In the genomic region with DNA sequence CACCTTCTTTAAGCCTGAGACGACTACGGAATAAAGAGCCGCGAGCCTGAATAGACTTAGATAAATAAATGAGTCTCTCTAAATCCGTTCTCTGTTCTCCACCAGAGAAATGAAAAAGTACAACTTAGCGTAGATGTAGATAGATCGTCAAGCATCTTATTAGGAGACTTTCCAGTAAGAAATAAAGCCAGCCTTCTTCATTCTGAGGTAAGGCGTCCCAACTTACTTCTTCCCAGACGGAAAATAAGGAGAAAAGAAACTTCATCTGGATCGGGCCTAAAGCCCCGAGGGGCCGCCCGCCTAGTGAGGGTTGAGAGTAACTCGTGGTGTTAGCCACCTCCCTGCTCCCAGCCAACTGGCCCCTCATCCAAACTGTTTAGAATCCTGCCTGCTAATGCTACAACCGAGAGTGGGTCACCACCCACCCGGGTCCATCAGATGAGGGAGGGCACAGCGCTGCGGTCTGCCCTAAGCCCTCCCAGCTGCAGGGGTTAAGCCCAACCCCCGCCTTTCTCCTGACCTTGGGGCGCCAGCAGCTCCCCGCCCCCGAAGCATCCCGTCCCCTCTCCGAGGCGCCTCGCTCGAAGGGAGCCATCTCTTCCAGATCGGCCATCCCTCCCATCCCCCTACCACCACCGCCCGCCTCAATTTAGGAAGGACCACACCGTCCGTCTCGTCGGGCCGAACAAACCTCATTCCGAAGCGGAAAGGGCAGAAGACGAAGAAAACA, we compare ENCODE assay signal across 8 mouse cellular contexts. TPM values are rescaled to one million over a fixed set of nuclear protein-coding genes. Genes with fewer than 3 reads are reported as not detected.
DNase-seq lines count a peak whose midpoint lies in the region; ATAC-seq and TF ChIP-seq lines count a peak whose summit lies in the region.

No protein-coding gene starts in this region.

- peak overlapping the region; percentile 85 for H3K9ac ChIP-seq in intestine, embryonic 14.5 days (ENCODE audit: low read length)
- H3K9ac ChIP-seq in liver, embryonic 14.5 days (replicated peaks): peak overlapping the region; percentile 96
- H3K9ac ChIP-seq in stomach, embryonic 16.5 days (ENCODE audit: low read length): peak overlapping the region; percentile 92

- TF ChIP-seq EP300 in liver, embryonic 14.5 days (IDR thresholded peaks at IDR 0.05; ENCODE audit: low read depth): no peak

- peak; percentile 50 for ATAC-seq in common myeloid progenitor, adult 5-6 weeks (replicated peaks; ENCODE audit: low read depth, poor library complexity, severe bottlenecking)
- ATAC-seq in intestine, embryonic 14.5 days (replicated peaks; ENCODE audit: low FRiP score, low TSS enrichment, low read depth): peak; percentile 34
- ATAC-seq in liver, embryonic 14.5 days (ENCODE audit: insufficient read depth): peak; percentile 62
- ATAC-seq in stomach, embryonic 16.5 days (ENCODE audit: insufficient read depth, low FRiP score): peak; percentile 29; the same call in 1 of the 2 replicates

- intact Hi-C loops in left cerebral cortex, adult 2 months (cut with DNase I): no loop called here

- WGBS in intestine, embryonic 14.5 days: 1% methylated on average over 38 of the region's 38 CpGs
- WGBS in liver, embryonic 14.5 days (ENCODE audit: insufficient replicate concordance): 4% methylated on average over 38 of the region's 38 CpGs
- under 1% methylated on average over 36 of the region's 38 CpGs for WGBS in stomach, embryonic 16.5 days

- no peak for TF ChIP-seq CTCF in left cerebral cortex, adult 2 months (IDR thresholded peaks at IDR 0.05)
- no peak for TF ChIP-seq CTCF in liver, embryonic 14.5 days (IDR thresholded peaks at IDR 0.05; ENCODE audit: low read depth)

- peak in 1 of 2 experiments; percentile 28 for DNase-seq in left cerebral cortex, adult 2 months (ENCODE audit: extremely low spot score in 1 of 2, low spot score in 2 of 2)
- no peak for DNase-seq in left cerebral cortex, adult 11 months (ENCODE audit: low spot score)
- peak; percentile 40 for DNase-seq in gastrocnemius, postnatal 25 days
- peak; percentile 79 for DNase-seq in intestine, embryonic 14.5 days (ENCODE audit: low spot score)
- DNase-seq in liver, embryonic 14.5 days (ENCODE audit: low read depth in 3 of 3, low spot score in 3 of 3): peak in 2 of 3 experiments; percentile 53 to 57
- peak; percentile 18 to 28 for DNase-seq in natural killer cell, adult 2 months (ENCODE audit: low spot score in 2 of 2)

- H3K36me3 ChIP-seq in intestine, embryonic 14.5 days (ENCODE audit: control insufficient read depth, insufficient read depth, low read length): peaks cover 7% of the 10 kb centered on the region
- peaks cover 2% of the 10 kb centered on the region for H3K36me3 ChIP-seq in liver, embryonic 14.5 days (replicated peaks; ENCODE audit: control insufficient read depth, insufficient read depth, low read depth)
- H3K36me3 ChIP-seq in stomach, embryonic 16.5 days (ENCODE audit: control insufficient read depth, insufficient read depth, low read length): peaks cover 2% of the 10 kb centered on the region; the same call in 1 of the 2 replicates

- H3K27me3 ChIP-seq in intestine, embryonic 14.5 days (replicated peaks; ENCODE audit: control insufficient read depth, insufficient read depth, low read length): no peaks in the 10 kb centered on the region
- no peaks in the 10 kb centered on the region for H3K27me3 ChIP-seq in liver, embryonic 14.5 days (ENCODE audit: control insufficient read depth, insufficient read depth, low read length)
- H3K27me3 ChIP-seq in stomach, embryonic 16.5 days (ENCODE audit: control insufficient read depth, insufficient read depth, low read length): no peaks in the 10 kb centered on the region

- no peaks in the 10 kb centered on the region for H3K9me3 ChIP-seq in intestine, embryonic 14.5 days (ENCODE audit: control insufficient read depth, low read length)
- H3K9me3 ChIP-seq in liver, embryonic 14.5 days (ENCODE audit: control insufficient read depth, low read length): no peaks in the 10 kb centered on the region
- H3K9me3 ChIP-seq in stomach, embryonic 16.5 days (replicated peaks; ENCODE audit: control insufficient read depth, low read length): no peaks in the 10 kb centered on the region

- peak overlapping the region; percentile 75 for H3K4me2 ChIP-seq in intestine, embryonic 14.5 days (ENCODE audit: low read length)
- H3K4me2 ChIP-seq in liver, embryonic 14.5 days (ENCODE audit: low read depth): peak overlapping the region; percentile 92
- H3K4me2 ChIP-seq in stomach, embryonic 16.5 days (ENCODE audit: low read depth, low read length): peak overlapping the region; percentile 58

- peak overlapping the region; percentile 93 for H3K27ac ChIP-seq in left cerebral cortex, adult 2 months
- H3K27ac ChIP-seq in intestine, embryonic 14.5 days (ENCODE audit: low read depth): peak overlapping the region; percentile 94
- H3K27ac ChIP-seq in liver, embryonic 14.5 days: peak overlapping the region; percentile 99
- H3K27ac ChIP-seq in stomach, embryonic 16.5 days (ENCODE audit: low read length): peak overlapping the region; percentile 97

- peaks cover 27% of the 10 kb centered on the region for H3K4me1 ChIP-seq in intestine, embryonic 14.5 days (replicated peaks; ENCODE audit: control insufficient read depth, insufficient read depth, low read length)
- H3K4me1 ChIP-seq in liver, embryonic 14.5 days (replicated peaks; ENCODE audit: control insufficient read depth in 2 of 2, insufficient read depth in 2 of 2, low read length in 1 of 2): peaks cover 38 to 40% of the 10 kb centered on the region in 2 experiments
- peaks cover 33% of the 10 kb centered on the region for H3K4me1 ChIP-seq in stomach, embryonic 16.5 days (ENCODE audit: control insufficient read depth, insufficient read depth, low read length)

- peak overlapping the region; percentile 75 for H3K4me3 ChIP-seq in left cerebral cortex, adult 2 months
- H3K4me3 ChIP-seq in intestine, embryonic 14.5 days (ENCODE audit: low read depth, low read length): peak overlapping the region; percentile 93
- H3K4me3 ChIP-seq in liver, embryonic 14.5 days (ENCODE audit: insufficient read depth in 1 of 2, low read depth in 2 of 2, low read length in 2 of 2): peak overlapping the region; percentile 91 to 92
- peak overlapping the region; percentile 95 for H3K4me3 ChIP-seq in stomach, embryonic 16.5 days (replicated peaks; ENCODE audit: low read length)

RNA-seq across cellular contexts. Expression of a gene that starts 0.9 kb away (rescaled TPM):
- 10 to 100 TPM; 31.2 to 31.4 TPM for total RNA-seq in left cerebral cortex, adult 2 months (2021)
- total RNA-seq in common myeloid progenitor, adult 5-6 weeks (2017): 21.9 and 22.5 TPM in 2 replicates
- 10 to 100 TPM; 24.7 to 25.4 TPM for total RNA-seq in gastrocnemius, postnatal 25 days (2021)
- polyA plus RNA-seq in intestine, embryonic 14.5 days (2014; fragmentation: Nextera tagmentation; extraction: Ambion mirVana): 49.6 and 52.3 TPM in 2 replicates
- polyA plus RNA-seq in liver, embryonic 14.5 days (2012; rRNA removed): 20.6 and 25.0 TPM in 2 replicates
- 44.5 and 46.8 TPM in 2 replicates for polyA plus RNA-seq in liver, embryonic 14.5 days (2014; fragmentation: Nextera tagmentation; extraction: Ambion mirVana)
- polyA plus RNA-seq in stomach, embryonic 16.5 days (2015; fragmentation: Nextera tagmentation; extraction: Ambion mirVana): 36.2 and 41.2 TPM in 2 replicates

RNA-seq across cellular contexts. Expression of a gene that starts 1.1 kb away (rescaled TPM):
- total RNA-seq in left cerebral cortex, adult 2 months (2021): 10 to 100 TPM; 13.2 to 14.5 TPM
- total RNA-seq in common myeloid progenitor, adult 5-6 weeks (2017): 10.4 and 19.1 TPM in 2 replicates
- total RNA-seq in gastrocnemius, postnatal 25 days (2021): 1 to 10 TPM; 4.6 TPM
- polyA plus RNA-seq in intestine, embryonic 14.5 days (2014; fragmentation: Nextera tagmentation; extraction: Ambion mirVana): 22.9 and 23.9 TPM in 2 replicates
- 5.8 and 8.0 TPM in 2 replicates for polyA plus RNA-seq in liver, embryonic 14.5 days (2012; rRNA removed)
- 7.8 and 9.2 TPM in 2 replicates for polyA plus RNA-seq in liver, embryonic 14.5 days (2014; fragmentation: Nextera tagmentation; extraction: Ambion mirVana)
- polyA plus RNA-seq in stomach, embryonic 16.5 days (2015; fragmentation: Nextera tagmentation; extraction: Ambion mirVana): 13.9 and 17.1 TPM in 2 replicates

RNA-seq across cellular contexts. Expression of a gene that starts 26.8 kb away (rescaled TPM):
- total RNA-seq in left cerebral cortex, adult 2 months (2021): not detected
- not detected in 2 replicates for total RNA-seq in common myeloid progenitor, adult 5-6 weeks (2017)
- total RNA-seq in gastrocnemius, postnatal 25 days (2021): not detected
- polyA plus RNA-seq in intestine, embryonic 14.5 days (2014; fragmentation: Nextera tagmentation; extraction: Ambion mirVana): 0.18 and 0.34 TPM in 2 replicates
- polyA plus RNA-seq in liver, embryonic 14.5 days (2012; rRNA removed): 0.02 TPM in 1 of 2 replicates, not detected in the other
- 0.11 TPM in 1 of 2 replicates, not detected in the other for polyA plus RNA-seq in liver, embryonic 14.5 days (2014; fragmentation: Nextera tagmentation; extraction: Ambion mirVana)
- polyA plus RNA-seq in stomach, embryonic 16.5 days (2015; fragmentation: Nextera tagmentation; extraction: Ambion mirVana): 0.18 and 0.41 TPM in 2 replicates

RNA-seq across cellular contexts. Expression of a gene that starts 33.2 kb away (rescaled TPM):
- 10 to 100 TPM; 12.4 to 13.3 TPM for total RNA-seq in left cerebral cortex, adult 2 months (2021)
- total RNA-seq in common myeloid progenitor, adult 5-6 weeks (2017): 19.0 and 25.3 TPM in 2 replicates
- 1 to 10 TPM; 1.8 to 3.1 TPM for total RNA-seq in gastrocnemius, postnatal 25 days (2021)
- 24.0 and 24.4 TPM in 2 replicates for polyA plus RNA-seq in intestine, embryonic 14.5 days (2014; fragmentation: Nextera tagmentation; extraction: Ambion mirVana)
- polyA plus RNA-seq in liver, embryonic 14.5 days (2012; rRNA removed): 4.9 and 5.1 TPM in 2 replicates
- 10.1 and 10.2 TPM in 2 replicates for polyA plus RNA-seq in liver, embryonic 14.5 days (2014; fragmentation: Nextera tagmentation; extraction: Ambion mirVana)
- polyA plus RNA-seq in stomach, embryonic 16.5 days (2015; fragmentation: Nextera tagmentation; extraction: Ambion mirVana): 47.9 and 50.3 TPM in 2 replicates

RNA-seq across cellular contexts. Expression of a gene that starts 34.1 kb away (rescaled TPM):
- 10 to 100 TPM; 50.3 to 52.3 TPM for total RNA-seq in left cerebral cortex, adult 2 months (2021)
- total RNA-seq in common myeloid progenitor, adult 5-6 weeks (2017): 17.2 and 19.2 TPM in 2 replicates
- 10 to 100 TPM; 18.6 to 20.2 TPM for total RNA-seq in gastrocnemius, postnatal 25 days (2021)
- 25.2 and 25.7 TPM in 2 replicates for polyA plus RNA-seq in intestine, embryonic 14.5 days (2014; fragmentation: Nextera tagmentation; extraction: Ambion mirVana)
- 12.0 and 12.9 TPM in 2 replicates for polyA plus RNA-seq in liver, embryonic 14.5 days (2012; rRNA removed)
- 9.3 and 12.7 TPM in 2 replicates for polyA plus RNA-seq in liver, embryonic 14.5 days (2014; fragmentation: Nextera tagmentation; extraction: Ambion mirVana)
- 17.3 and 20.8 TPM in 2 replicates for polyA plus RNA-seq in stomach, embryonic 16.5 days (2015; fragmentation: Nextera tagmentation; extraction: Ambion mirVana)
